Mouse (Mus musculus): ENCODE results near the gene Htatip2.

DNA sequence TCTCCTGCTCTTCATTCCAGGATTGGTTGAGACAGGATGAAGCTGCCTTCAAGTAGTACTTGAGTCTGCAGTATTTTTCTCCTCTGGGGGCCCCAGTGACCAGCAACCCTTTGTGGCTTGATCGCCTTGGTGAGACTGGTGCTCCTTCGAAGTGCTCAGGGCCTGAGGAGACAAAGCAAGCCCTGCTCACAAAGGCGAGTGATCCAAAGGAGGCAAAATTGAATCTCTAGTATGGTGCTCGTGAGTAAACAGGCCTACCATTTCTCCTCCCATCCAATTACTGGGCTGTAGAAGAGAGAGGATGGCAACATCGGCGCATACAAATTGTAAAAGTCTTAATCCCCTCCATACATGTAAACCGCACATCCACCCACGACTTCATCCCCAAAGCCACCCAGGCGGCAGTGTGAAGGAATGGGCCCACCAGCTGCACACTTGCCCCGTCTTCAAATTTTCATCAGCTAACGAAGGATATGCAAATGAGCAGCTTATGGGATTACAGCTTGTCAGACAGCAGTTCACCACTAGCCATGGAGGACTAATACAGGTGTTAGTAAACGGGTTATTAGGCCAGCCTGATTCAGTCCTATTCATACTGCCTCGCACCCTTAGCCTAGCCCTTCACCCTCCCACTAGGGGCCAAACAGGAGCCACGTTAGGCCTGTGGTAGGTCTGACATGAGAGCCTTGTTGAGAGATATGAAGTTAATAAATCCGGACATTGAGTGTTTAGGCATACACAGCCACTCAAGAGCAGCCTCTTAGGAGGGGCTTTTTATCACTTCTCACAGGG lies 40.8 kb upstream of the Htatip2 start:
- TF ChIP-seq GATA1 (IDR thresholded peaks at IDR 0.05; ENCODE audit: low read length) (no peak), TAL1 (IDR thresholded peaks at IDR 0.05; ENCODE audit: low read length) (no peak)

All from erythroblast, embryonic 14.5 days (primary cell).